Mouse (Mus musculus): Measurements from ENCODE around the gene B230217C12Rik. TPM values are rescaled to one million over a fixed set of nuclear protein-coding genes. Genes with fewer than 3 reads are reported as not detected.

The B230217C12Rik gene
- polyA plus RNA-seq, 1 experiment from 2014 or later, result 1.1 TPM

- peaks cover 2% of the 10 kb centered on the region; the same call in 1 of the 2 replicates for H3K36me3 ChIP-seq (ENCODE audit: control insufficient read depth, insufficient read depth, low read length)
- peaks cover 13% of the 10 kb centered on the region for H3K4me1 ChIP-seq (replicated peaks; ENCODE audit: control insufficient read depth, insufficient read depth)
- DNase-seq (ENCODE audit: low spot score) (no peak), ATAC-seq (ENCODE audit: low FRiP score, low TSS enrichment) (no peak)
- H3K4me3 ChIP-seq (ENCODE audit: low read depth, low read length), result no peak overlapping the region
- no peaks in the 10 kb centered on the region for H3K9me3 ChIP-seq (ENCODE audit: control insufficient read depth, low read length)
- peak overlapping the region; percentile 56; the same call in 1 of the 2 replicates for H3K27ac ChIP-seq (replicated peaks)
- 66% methylated on average over 11 of the region's 11 CpGs for WGBS
- no peaks in the 10 kb centered on the region for H3K27me3 ChIP-seq (ENCODE audit: control insufficient read depth, insufficient read depth, low read length)
- peak overlapping the region; percentile 13; the same call in 1 of the 2 replicates for H3K9ac ChIP-seq (ENCODE audit: low read length)
- TF ChIP-seq EP300 (optimal IDR thresholded peaks at IDR 0.05) (no peak), CTCF (IDR thresholded peaks at IDR 0.05; ENCODE audit: low read depth) (no peak)
- no peak overlapping the region for H3K4me2 ChIP-seq (replicated peaks; ENCODE audit: low read depth)
These were observed 24.8 kb upstream of the B230217C12Rik start for GRCm38 (mm10) chr11:97815736-97816135.

GRCm38 (mm10) chr11:97816176-97816575 lies 24.4 kb upstream of the B230217C12Rik start:
- no peak for TF ChIP-seq CTCF (IDR thresholded peaks at IDR 0.05; ENCODE audit: low read depth)
- no peak for TF ChIP-seq EP300 (optimal IDR thresholded peaks at IDR 0.05)
- no peak overlapping the region for H3K9ac ChIP-seq (ENCODE audit: low read length)

GRCm38 (mm10) chr11:97816916-97817315 lies 23.7 kb upstream of the B230217C12Rik start:
- H3K4me1 ChIP-seq (replicated peaks; ENCODE audit: control insufficient read depth, insufficient read depth), result peaks cover 13% of the 10 kb centered on the region
- no peaks in the 10 kb centered on the region for H3K9me3 ChIP-seq (ENCODE audit: control insufficient read depth, low read length)
- no peak for DNase-seq (ENCODE audit: low spot score)
- no peaks in the 10 kb centered on the region for H3K27me3 ChIP-seq (ENCODE audit: control insufficient read depth, insufficient read depth, low read length)
- H3K36me3 ChIP-seq (ENCODE audit: control insufficient read depth, insufficient read depth, low read length), result peaks cover 6% of the 10 kb centered on the region; the same call in 1 of the 2 replicates
- no peak overlapping the region for H3K9ac ChIP-seq (ENCODE audit: low read length)
- no peak overlapping the region for H3K4me3 ChIP-seq (ENCODE audit: low read depth, low read length)
- no peak for ATAC-seq (ENCODE audit: low FRiP score, low TSS enrichment)
- H3K27ac ChIP-seq (replicated peaks), result peak overlapping the region; percentile 63
- no peak overlapping the region for H3K4me2 ChIP-seq (replicated peaks; ENCODE audit: low read depth)
- TF ChIP-seq CTCF (IDR thresholded peaks at IDR 0.05; ENCODE audit: low read depth) (no peak), EP300 (optimal IDR thresholded peaks at IDR 0.05) (no peak)
- WGBS, result 56% methylated on average over 9 of the region's 9 CpGs

More at GRCm38 (mm10) chr11:97816176-97816575, 24.4 kb upstream of the B230217C12Rik start:
- Histone ChIP-seq H3K4me1 (replicated peaks; ENCODE audit: control insufficient read depth, insufficient read depth) (peaks cover 13% of the 10 kb centered on the region), H3K27me3 (ENCODE audit: control insufficient read depth, insufficient read depth, low read length) (no peaks in the 10 kb centered on the region), H3K4me3 (ENCODE audit: low read depth, low read length) (no peak overlapping the region), H3K9me3 (ENCODE audit: control insufficient read depth, low read length) (no peaks in the 10 kb centered on the region), H3K27ac (replicated peaks) (peak overlapping the region; percentile 56), H3K36me3 (ENCODE audit: control insufficient read depth, insufficient read depth, low read length) (peaks cover 2% of the 10 kb centered on the region; the same call in 1 of the 2 replicates), H3K4me2 (replicated peaks; ENCODE audit: low read depth) (no peak overlapping the region)
- DNase-seq (ENCODE audit: low spot score) (no peak), ATAC-seq (ENCODE audit: low FRiP score, low TSS enrichment) (no peak)
- WGBS, result 47% methylated on average over 5 of the region's 5 CpGs

GRCm38 (mm10) chr11:97817379-97817778 lies 23.2 kb upstream of the B230217C12Rik start:
- Histone ChIP-seq H3K36me3 (ENCODE audit: control insufficient read depth, insufficient read depth, low read length) (peaks cover 6% of the 10 kb centered on the region; the same call in 1 of the 2 replicates), H3K4me3 (ENCODE audit: low read depth, low read length) (no peak overlapping the region), H3K4me2 (replicated peaks; ENCODE audit: low read depth) (no peak overlapping the region), H3K27ac (replicated peaks) (peak overlapping the region; percentile 56), H3K9me3 (ENCODE audit: control insufficient read depth, low read length) (no peaks in the 10 kb centered on the region), H3K4me1 (replicated peaks; ENCODE audit: control insufficient read depth, insufficient read depth) (peaks cover 12% of the 10 kb centered on the region), H3K27me3 (ENCODE audit: control insufficient read depth, insufficient read depth, low read length) (no peaks in the 10 kb centered on the region), H3K9ac (ENCODE audit: low read length) (no peak overlapping the region)
- TF ChIP-seq EP300 (optimal IDR thresholded peaks at IDR 0.05) (no peak), CTCF (IDR thresholded peaks at IDR 0.05; ENCODE audit: low read depth) (no peak)
- WGBS, result 35% methylated on average over 5 of the region's 5 CpGs
- DNase-seq (ENCODE audit: low spot score), result peak; percentile 76
- peak; percentile 31 for ATAC-seq (ENCODE audit: low FRiP score, low TSS enrichment)

- Histone ChIP-seq H3K4me2 (replicated peaks; ENCODE audit: low read depth) (no peak overlapping the region), H3K4me3 (ENCODE audit: low read depth, low read length) (no peak overlapping the region), H3K27ac (replicated peaks) (peak overlapping the region; percentile 56), H3K9me3 (ENCODE audit: control insufficient read depth, low read length) (no peaks in the 10 kb centered on the region), H3K27me3 (ENCODE audit: control insufficient read depth, insufficient read depth, low read length) (no peaks in the 10 kb centered on the region), H3K9ac (ENCODE audit: low read length) (no peak overlapping the region), H3K36me3 (ENCODE audit: control insufficient read depth, insufficient read depth, low read length) (peaks cover 6% of the 10 kb centered on the region; the same call in 1 of the 2 replicates), H3K4me1 (replicated peaks; ENCODE audit: control insufficient read depth, insufficient read depth) (peaks cover 9% of the 10 kb centered on the region)
- WGBS, result 57% methylated on average over 6 of the region's 6 CpGs
- ATAC-seq (ENCODE audit: low FRiP score, low TSS enrichment) (no peak), DNase-seq (ENCODE audit: low spot score) (no peak)
- TF ChIP-seq CTCF (IDR thresholded peaks at IDR 0.05; ENCODE audit: low read depth) (no peak), EP300 (optimal IDR thresholded peaks at IDR 0.05) (no peak)
These were observed 22.6 kb upstream of the B230217C12Rik start for GRCm38 (mm10) chr11:97818003-97818402.

GRCm38 (mm10) chr11:97818571-97818970 lies 22.0 kb upstream of the B230217C12Rik start:
- Histone ChIP-seq H3K4me3 (ENCODE audit: low read depth, low read length) (no peak overlapping the region), H3K27me3 (ENCODE audit: control insufficient read depth, insufficient read depth, low read length) (no peaks in the 10 kb centered on the region), H3K9ac (ENCODE audit: low read length) (no peak overlapping the region), H3K36me3 (ENCODE audit: control insufficient read depth, insufficient read depth, low read length) (peaks cover 6% of the 10 kb centered on the region; the same call in 1 of the 2 replicates), H3K4me2 (replicated peaks; ENCODE audit: low read depth) (no peak overlapping the region), H3K9me3 (ENCODE audit: control insufficient read depth, low read length) (no peaks in the 10 kb centered on the region), H3K4me1 (replicated peaks; ENCODE audit: control insufficient read depth, insufficient read depth) (peaks cover 9% of the 10 kb centered on the region), H3K27ac (replicated peaks) (peak overlapping the region; percentile 70)
- DNase-seq (ENCODE audit: low spot score) (peak; percentile 77), ATAC-seq (ENCODE audit: low FRiP score, low TSS enrichment) (peak; percentile 41; the same call in 1 of the 2 replicates)
- TF ChIP-seq CTCF (IDR thresholded peaks at IDR 0.05; ENCODE audit: low read depth) (no peak), EP300 (optimal IDR thresholded peaks at IDR 0.05) (no peak)
- 12% methylated on average over 4 of the region's 4 CpGs for WGBS

Measured in stomach, postnatal 0 days (tissue).